21 mouse cellular contexts compared by ENCODE assay signal in genomic region chr9:41592900-41593690, GRCm38 (mm10).
DNase-seq lines count a peak whose midpoint lies in the region; ATAC-seq lines count a peak whose summit lies in the region.
"Had no signal": no experiment of that assay in that cellular context is flagged by ENCODE, and none has a peak within 500 bp of the region (broad histone marks: within the 10 kb centered on the region; RNA-seq: fewer than 3 reads in every experiment).

No protein-coding gene starts in this region.

- no peak overlapping the region for H3K4me2 ChIP-seq in embryonic facial prominence, embryonic 12.5 days (replicated peaks)
- no peak overlapping the region for H3K4me2 ChIP-seq in limb, embryonic 12.5 days
- H3K4me2 ChIP-seq in forebrain, embryonic 16.5 days (ENCODE audit: low read length), result no peak overlapping the region
- H3K4me2 ChIP-seq in midbrain, embryonic 16.5 days (ENCODE audit: low read length), result no peak overlapping the region
- H3K4me2 ChIP-seq: liver, embryonic 15.5 days had no signal

- 80% methylated on average over 4 of the region's 4 CpGs for WGBS in embryonic facial prominence, embryonic 12.5 days
- WGBS in embryonic facial prominence, embryonic 10.5 days, result 88% methylated on average over 4 of the region's 4 CpGs
- WGBS in limb, embryonic 12.5 days, result 87% methylated on average over 4 of the region's 4 CpGs
- 93% methylated on average over 4 of the region's 4 CpGs for WGBS in limb, embryonic 10.5 days
- WGBS in forebrain, embryonic 16.5 days, result 87% methylated on average over 4 of the region's 4 CpGs
- 65% methylated on average over 4 of the region's 4 CpGs for WGBS in midbrain, embryonic 16.5 days

- no peaks in the 10 kb centered on the region for H3K9me3 ChIP-seq in embryonic facial prominence, embryonic 12.5 days
- H3K9me3 ChIP-seq in embryonic facial prominence, embryonic 10.5 days, result no peaks in the 10 kb centered on the region
- H3K9me3 ChIP-seq in limb, embryonic 12.5 days, result no peaks in the 10 kb centered on the region
- no peaks in the 10 kb centered on the region for H3K9me3 ChIP-seq in limb, embryonic 10.5 days (replicated peaks)
- H3K9me3 ChIP-seq in forebrain, embryonic 16.5 days (ENCODE audit: control insufficient read depth, low read length), result no peaks in the 10 kb centered on the region
- no peaks in the 10 kb centered on the region for H3K9me3 ChIP-seq in midbrain, embryonic 16.5 days (replicated peaks; ENCODE audit: control insufficient read depth, low read length, poor library complexity, severe bottlenecking)
- H3K9me3 ChIP-seq: heart, embryonic 10.5 days; liver, embryonic 15.5 days had no signal

- H3K9ac ChIP-seq in embryonic facial prominence, embryonic 12.5 days, result no peak overlapping the region
- H3K9ac ChIP-seq in limb, embryonic 12.5 days (replicated peaks), result no peak overlapping the region
- no peak overlapping the region for H3K9ac ChIP-seq in forebrain, embryonic 16.5 days (replicated peaks; ENCODE audit: low read depth, low read length)
- H3K9ac ChIP-seq in midbrain, embryonic 16.5 days (ENCODE audit: low read depth, low read length), result no peak overlapping the region
- H3K9ac ChIP-seq: liver, embryonic 15.5 days had no signal

- H3K27ac ChIP-seq in embryonic facial prominence, embryonic 12.5 days, result peak overlapping the region; percentile 61; the same call in 1 of the 2 replicates
- no peak overlapping the region for H3K27ac ChIP-seq in embryonic facial prominence, embryonic 10.5 days (replicated peaks)
- 0 out of 2 replicates have a peak overlapping the region, but pooled peaks have one; percentile 4 for H3K27ac ChIP-seq in limb, embryonic 12.5 days
- no peak overlapping the region for H3K27ac ChIP-seq in limb, embryonic 10.5 days
- H3K27ac ChIP-seq in forebrain, embryonic 16.5 days (ENCODE audit: low read length), result peak overlapping the region; percentile 59
- H3K27ac ChIP-seq in midbrain, embryonic 16.5 days (ENCODE audit: low read length), result peak overlapping the region; percentile 71
- H3K27ac ChIP-seq: heart, embryonic 10.5 days; liver, embryonic 15.5 days had no signal

- no peaks in the 10 kb centered on the region for H3K27me3 ChIP-seq in embryonic facial prominence, embryonic 12.5 days
- H3K27me3 ChIP-seq in embryonic facial prominence, embryonic 10.5 days (replicated peaks; ENCODE audit: low read depth, poor library complexity, severe bottlenecking), result no peaks in the 10 kb centered on the region
- H3K27me3 ChIP-seq in limb, embryonic 12.5 days, result no peaks in the 10 kb centered on the region
- no peaks in the 10 kb centered on the region for H3K27me3 ChIP-seq in limb, embryonic 10.5 days (ENCODE audit: low read depth, poor library complexity, severe bottlenecking)
- H3K27me3 ChIP-seq in forebrain, embryonic 16.5 days (replicated peaks; ENCODE audit: control insufficient read depth, insufficient read depth, low read length), result no peaks in the 10 kb centered on the region
- H3K27me3 ChIP-seq in midbrain, embryonic 16.5 days (ENCODE audit: control insufficient read depth, insufficient read depth, low read depth, low read length), result no peaks in the 10 kb centered on the region
- H3K27me3 ChIP-seq: liver, embryonic 15.5 days had no signal

- ATAC-seq in embryonic facial prominence, embryonic 12.5 days (ENCODE audit: insufficient number of reproducible peaks, insufficient read depth, low FRiP score, low TSS enrichment), result 0 out of 2 replicates have a peak, but pooled peaks have one; percentile 43
- ATAC-seq in limb, embryonic 12.5 days (ENCODE audit: insufficient number of reproducible peaks, insufficient read depth, low FRiP score, low TSS enrichment, low read depth), result no peak
- 0 out of 2 replicates have a peak, but pooled peaks have one; percentile 7 for ATAC-seq in forebrain, embryonic 16.5 days
- no peak for ATAC-seq in midbrain, embryonic 16.5 days
- ATAC-seq: lung, postnatal 0 days had no signal

- no peak overlapping the region for H3K4me3 ChIP-seq in embryonic facial prominence, embryonic 12.5 days
- H3K4me3 ChIP-seq in embryonic facial prominence, embryonic 10.5 days, result no peak overlapping the region
- H3K4me3 ChIP-seq in limb, embryonic 12.5 days (replicated peaks), result no peak overlapping the region
- H3K4me3 ChIP-seq in limb, embryonic 10.5 days, result no peak overlapping the region
- no peak overlapping the region for H3K4me3 ChIP-seq in forebrain, embryonic 16.5 days (replicated peaks; ENCODE audit: low read length)
- no peak overlapping the region for H3K4me3 ChIP-seq in midbrain, embryonic 16.5 days (ENCODE audit: low read depth, low read length)
- H3K4me3 ChIP-seq: heart, embryonic 10.5 days; liver, embryonic 15.5 days had no signal

- DNase-seq in embryonic facial prominence, embryonic 10.5 days (ENCODE audit: low spot score), result no peak
- no peak for DNase-seq in limb, embryonic 10.5 days (ENCODE audit: low spot score)
- no peak for DNase-seq in layer of hippocampus, adult 18-20 months (ENCODE audit: low spot score in 2 of 2)
- no peak for DNase-seq in kidney, postnatal 25 days
- DNase-seq: adrenal gland, postnatal 14 days; cerebellum, adult 8-10 months; gastrocnemius, postnatal 36 days; heart, postnatal 36 days; kidney, adult 18-20 months; kidney, postnatal 10 days; layer of hippocampus, adult 9-11 months; retina, postnatal 1 day; right cerebral cortex, postnatal 4 days; thymus, postnatal 36 days had no signal

- H3K4me1 ChIP-seq in embryonic facial prominence, embryonic 12.5 days, result peaks cover 42% of the 10 kb centered on the region
- H3K4me1 ChIP-seq in embryonic facial prominence, embryonic 10.5 days, result peaks cover 40% of the 10 kb centered on the region
- H3K4me1 ChIP-seq in limb, embryonic 12.5 days (replicated peaks), result peaks cover 24% of the 10 kb centered on the region
- no peaks in the 10 kb centered on the region for H3K4me1 ChIP-seq in limb, embryonic 10.5 days
- peaks cover 74% of the 10 kb centered on the region for H3K4me1 ChIP-seq in forebrain, embryonic 16.5 days (replicated peaks; ENCODE audit: control insufficient read depth, insufficient read depth, low read length)
- peaks cover 83% of the 10 kb centered on the region for H3K4me1 ChIP-seq in midbrain, embryonic 16.5 days (ENCODE audit: control insufficient read depth, insufficient read depth, low read length)
- H3K4me1 ChIP-seq: liver, embryonic 15.5 days had no signal

- peaks cover 48% of the 10 kb centered on the region for H3K36me3 ChIP-seq in embryonic facial prominence, embryonic 12.5 days
- H3K36me3 ChIP-seq in embryonic facial prominence, embryonic 10.5 days (replicated peaks), result peaks cover 60% of the 10 kb centered on the region
- peaks cover 57% of the 10 kb centered on the region for H3K36me3 ChIP-seq in limb, embryonic 12.5 days
- peaks cover 59% of the 10 kb centered on the region for H3K36me3 ChIP-seq in limb, embryonic 10.5 days
- H3K36me3 ChIP-seq in forebrain, embryonic 16.5 days (ENCODE audit: control insufficient read depth, insufficient read depth), result peaks cover 30% of the 10 kb centered on the region
- peaks cover 12% of the 10 kb centered on the region for H3K36me3 ChIP-seq in midbrain, embryonic 16.5 days (ENCODE audit: control insufficient read depth, insufficient read depth, low read length)
- H3K36me3 ChIP-seq: liver, embryonic 15.5 days had no signal

Comparison
In these comparisons a context has a peak if more than half of its experiments do, and no peak if none do; other contexts are left out.
1. H3K27ac ChIP-seq: peak in embryonic facial prominence, embryonic 12.5 days (single experiment), limb, embryonic 12.5 days (single experiment), forebrain, embryonic 16.5 days (single experiment) and midbrain, embryonic 16.5 days (single experiment); none in embryonic facial prominence, embryonic 10.5 days (single experiment) and limb, embryonic 10.5 days (single experiment).
2. ATAC-seq: peak in embryonic facial prominence, embryonic 12.5 days (single experiment) and forebrain, embryonic 16.5 days (single experiment); none in limb, embryonic 12.5 days (single experiment) and midbrain, embryonic 16.5 days (single experiment).